Mouse (Mus musculus) brain, embryonic 14.5 days (tissue): ENCODE measurements at regions not wholly inside any gene's neighbourhood (a gene's known extent, or its start where the extent isn't known, plus 50 kb on each side); places are given as distances from the start of the nearest gene placed in this dataset.

Source experiments
- CTCF ChIP-seq: fragments of 200-500 bp; IDR thresholded peaks from 2 replicates; pipeline ENCODE4 v1.5.1; 2012; ENCODE audit warnings: inconsistent platforms, mild to moderate bottlenecking, moderate library complexity, borderline replicate concordance; ENCODE audit not compliant: insufficient read depth, insufficient read length; ENCODE audit errors: extremely low read depth
- POLR2A ChIP-seq: fragments of 200-500 bp; IDR thresholded peaks from 2 replicates; pipeline ENCODE4 v1.6.1; 2012; ENCODE audit warnings: mild to moderate bottlenecking, inconsistent platforms, borderline replicate concordance; ENCODE audit not compliant: poor library complexity, insufficient read depth, insufficient read length, severe bottlenecking; ENCODE audit errors: extremely low read depth

- TF ChIP-seq CTCF (no peak), POLR2A (no peak)
Observed at GRCm38 (mm10) chr13:53904471-53904870, 151.0 kb downstream of the Drd1 start.
